Mouse (Mus musculus) 3T3-L1 (cell line): ENCODE measurements at regions not wholly inside any gene's neighbourhood (a gene's known extent, or its start where the extent isn't known, plus 50 kb on each side); places are given as distances from the start of the nearest gene placed in this dataset.
A peak's percentile ranks its signal among the peaks of the same experiment; 100 is the strongest.

Experiments used
- DNase-seq: peaks from one replicate; pipeline ENCODE4 v3.0.0-alpha.2; 2015; ENCODE audit warnings: low read depth, low spot score

GRCm38 (mm10) chr1:145784370-145784769, 710.2 kb upstream of the Brinp3 start:
- peak; percentile 51 for DNase-seq

- no peak for DNase-seq
Observed at GRCm38 (mm10) chr1:145806390-145806948, 688.1 kb upstream of the Brinp3 start.

- DNase-seq = no peak
Observed at GRCm38 (mm10) chr1:145847047-145847446, 647.5 kb upstream of the Brinp3 start.
